Mouse (Mus musculus) testis, postnatal 14 days (tissue): Measurements from ENCODE around the gene Igsf8.

ENCODE experiments used
- DNase-seq: peaks from one replicate; pipeline ENCODE4 v3.0.0; 2021; ENCODE audit warnings: low spot score

The Igsf8 gene

GRCm38 (mm10) chr1:172304443-172304842, 43.0 kb downstream of the Igsf8 start:
- no peak for DNase-seq

GRCm38 (mm10) chr1:172305153-172305552, 43.7 kb downstream of the Igsf8 start:
- no peak for DNase-seq

GRCm38 (mm10) chr1:172305635-172306034, 44.2 kb downstream of the Igsf8 start:
- DNase-seq = no peak

- DNase-seq = no peak
These were observed 44.8 kb downstream of the Igsf8 start for GRCm38 (mm10) chr1:172306196-172306595.

GRCm38 (mm10) chr1:172306885-172307284, 45.4 kb downstream of the Igsf8 start:
- DNase-seq = no peak

- DNase-seq = no peak
These were observed 46.5 kb downstream of the Igsf8 start for GRCm38 (mm10) chr1:172307936-172308335.

GRCm38 (mm10) chr1:172308409-172308808, 47.0 kb downstream of the Igsf8 start:
- DNase-seq = no peak

- peak; percentile 75 for DNase-seq
These were observed 48.4 kb downstream of the Igsf8 start for GRCm38 (mm10) chr1:172309699-172310398.

GRCm38 (mm10) chr1:172311248-172311906, 49.9 kb downstream of the Igsf8 start:
- peak; percentile 62 for DNase-seq

GRCm38 (mm10) chr1:172311921-172312767, 50.7 kb downstream of the Igsf8 start:
- peak; percentile 81 for DNase-seq

GRCm38 (mm10) chr1:172312768-172313561, 51.5 kb downstream of the Igsf8 start:
- no peak for DNase-seq

- DNase-seq = no peak
These were observed 52.4 kb downstream of the Igsf8 start for GRCm38 (mm10) chr1:172313613-172314411.

GRCm38 (mm10) chr1:172314911-172315310, 53.5 kb downstream of the Igsf8 start:
- no peak for DNase-seq

- DNase-seq = no peak
These were observed 56.0 kb downstream of the Igsf8 start for GRCm38 (mm10) chr1:172317431-172317830.

GRCm38 (mm10) chr1:172317946-172318345, 56.5 kb downstream of the Igsf8 start:
- DNase-seq = no peak

GRCm38 (mm10) chr1:172318424-172319035, 57.1 kb downstream of the Igsf8 start:
- DNase-seq = no peak

GRCm38 (mm10) chr1:172319346-172319745, 57.9 kb downstream of the Igsf8 start:
- DNase-seq = no peak

- no peak for DNase-seq
These were observed 58.5 kb downstream of the Igsf8 start for GRCm38 (mm10) chr1:172319921-172320411.

- DNase-seq = no peak
These were observed 61.3 kb downstream of the Igsf8 start for GRCm38 (mm10) chr1:172322725-172323124.

GRCm38 (mm10) chr1:172323298-172323697, 61.9 kb downstream of the Igsf8 start:
- no peak for DNase-seq
